In genomic region chr4:150136693-150137092, GRCm38 (mm10) we compare ENCODE assay signal across 7 mouse cellular contexts. TPM values are rescaled to one million over a fixed set of nuclear protein-coding genes. Genes with fewer than 3 reads are reported as not detected.
DNase-seq lines count a peak whose midpoint lies in the region; ATAC-seq lines count a peak whose summit lies in the region.

No protein-coding gene starts in this region.

- peak; percentile 54 for DNase-seq in T-cell, adult 2 months (ENCODE audit: low spot score)
- peak; percentile 72 for DNase-seq in cerebellum, adult 8-10 months
- peak; percentile 29 to 59 for DNase-seq in frontal cortex, postnatal 14 days (ENCODE audit: low spot score in 2 of 2)
- DNase-seq in limb, embryonic 10.5 days (ENCODE audit: low spot score) = peak; percentile 89
- DNase-seq in spleen, postnatal 36 days (ENCODE audit: low spot score in 2 of 2) = peak; percentile 43 to 44

- WGBS in hindbrain, embryonic 16.5 days = 12% methylated on average over 10 of the region's 10 CpGs
- WGBS in limb, embryonic 10.5 days = 9% methylated on average over 10 of the region's 10 CpGs
- 9% methylated on average over 10 of the region's 10 CpGs for WGBS in midbrain, embryonic 16.5 days

- H3K4me2 ChIP-seq in hindbrain, embryonic 16.5 days (ENCODE audit: low read length) = no peak overlapping the region
- H3K4me2 ChIP-seq in midbrain, embryonic 16.5 days (ENCODE audit: low read length) = no peak overlapping the region

- H3K9me3 ChIP-seq in hindbrain, embryonic 16.5 days (ENCODE audit: control insufficient read depth, low read length) = no peaks in the 10 kb centered on the region
- no peaks in the 10 kb centered on the region for H3K9me3 ChIP-seq in limb, embryonic 10.5 days (replicated peaks)
- H3K9me3 ChIP-seq in midbrain, embryonic 16.5 days (replicated peaks; ENCODE audit: control insufficient read depth, low read length, poor library complexity, severe bottlenecking) = no peaks in the 10 kb centered on the region

- H3K9ac ChIP-seq in hindbrain, embryonic 16.5 days (ENCODE audit: low read depth, low read length) = no peak overlapping the region
- H3K9ac ChIP-seq in midbrain, embryonic 16.5 days (ENCODE audit: low read depth, low read length) = no peak overlapping the region

- peaks cover 2% of the 10 kb centered on the region; the same call in 1 of the 2 replicates for H3K4me1 ChIP-seq in hindbrain, embryonic 16.5 days (ENCODE audit: control insufficient read depth, insufficient read depth, low read depth, low read length)
- H3K4me1 ChIP-seq in limb, embryonic 10.5 days = peaks cover 48% of the 10 kb centered on the region
- no peaks in the 10 kb centered on the region; the same call in 1 of the 2 replicates for H3K4me1 ChIP-seq in midbrain, embryonic 16.5 days (ENCODE audit: control insufficient read depth, insufficient read depth, low read length)

- peak; percentile 27 for ATAC-seq in hindbrain, embryonic 16.5 days
- peak; percentile 27; the same call in 1 of the 2 replicates for ATAC-seq in midbrain, embryonic 16.5 days

- no peak overlapping the region for H3K4me3 ChIP-seq in hindbrain, embryonic 16.5 days (ENCODE audit: low read length)
- H3K4me3 ChIP-seq in limb, embryonic 10.5 days = no peak overlapping the region
- H3K4me3 ChIP-seq in midbrain, embryonic 16.5 days (ENCODE audit: low read depth, low read length) = no peak overlapping the region

- H3K27me3 ChIP-seq in hindbrain, embryonic 16.5 days (replicated peaks; ENCODE audit: control insufficient read depth, insufficient read depth, low read length) = no peaks in the 10 kb centered on the region
- H3K27me3 ChIP-seq in limb, embryonic 10.5 days (ENCODE audit: low read depth, poor library complexity, severe bottlenecking) = peaks cover 22% of the 10 kb centered on the region
- H3K27me3 ChIP-seq in midbrain, embryonic 16.5 days (ENCODE audit: control insufficient read depth, insufficient read depth, low read depth, low read length) = no peaks in the 10 kb centered on the region

- no peak overlapping the region for H3K27ac ChIP-seq in hindbrain, embryonic 16.5 days (ENCODE audit: low read depth, low read length)
- H3K27ac ChIP-seq in limb, embryonic 10.5 days = peak overlapping the region; percentile 50; the same call in 1 of the 2 replicates
- H3K27ac ChIP-seq in midbrain, embryonic 16.5 days (ENCODE audit: low read length) = no peak overlapping the region

- no peaks in the 10 kb centered on the region for H3K36me3 ChIP-seq in hindbrain, embryonic 16.5 days (ENCODE audit: control insufficient read depth, insufficient read depth, low read length)
- H3K36me3 ChIP-seq in limb, embryonic 10.5 days = no peaks in the 10 kb centered on the region
- no peaks in the 10 kb centered on the region for H3K36me3 ChIP-seq in midbrain, embryonic 16.5 days (ENCODE audit: control insufficient read depth, insufficient read depth, low read length)

RNA-seq across cellular contexts. Expression of gene Slc2a7, which starts 12.1 kb away (rescaled TPM):
- polyA plus RNA-seq in hindbrain, embryonic 16.5 days (2015; fragmentation: Nextera tagmentation; extraction: Ambion mirVana) = not detected in 2 replicates
- polyA plus RNA-seq in limb, embryonic 10.5 days (2016; fragmentation: Nextera tagmentation; extraction: Ambion mirVana) = not detected in 2 replicates
- polyA plus RNA-seq in midbrain, embryonic 16.5 days (2015; fragmentation: Nextera tagmentation; extraction: Ambion mirVana) = not detected in 2 replicates

RNA-seq across cellular contexts. Expression of gene Slc2a5, which starts 17.6 kb away (rescaled TPM):
- 2.8 and 3.0 TPM in 2 replicates for polyA plus RNA-seq in hindbrain, embryonic 16.5 days (2015; fragmentation: Nextera tagmentation; extraction: Ambion mirVana)
- polyA plus RNA-seq in limb, embryonic 10.5 days (2016; fragmentation: Nextera tagmentation; extraction: Ambion mirVana) = 0.98 and 1.1 TPM in 2 replicates
- polyA plus RNA-seq in midbrain, embryonic 16.5 days (2015; fragmentation: Nextera tagmentation; extraction: Ambion mirVana) = 2.1 and 2.9 TPM in 2 replicates

RNA-seq across cellular contexts. Expression of gene Gpr157, which starts 49.5 kb away (rescaled TPM):
- 0.50 and 0.54 TPM in 2 replicates for polyA plus RNA-seq in hindbrain, embryonic 16.5 days (2015; fragmentation: Nextera tagmentation; extraction: Ambion mirVana)
- 0.28 and 0.75 TPM in 2 replicates for polyA plus RNA-seq in limb, embryonic 10.5 days (2016; fragmentation: Nextera tagmentation; extraction: Ambion mirVana)
- 0.26 and 0.34 TPM in 2 replicates for polyA plus RNA-seq in midbrain, embryonic 16.5 days (2015; fragmentation: Nextera tagmentation; extraction: Ambion mirVana)
